Mouse (Mus musculus) layer of hippocampus, adult 2 months (tissue): ENCODE measurements around the gene Fbxl16. TPM values are rescaled to one million over a fixed set of nuclear protein-coding genes. Genes with fewer than 3 reads are reported as not detected.

Experiments used
- DNase-seq, 2 experiments: peaks; one replicate each; pipeline ENCODE4 v3.0.0; 2022; ENCODE audit warnings: low spot score in 2 of 2
- H3K27ac ChIP-seq: fragments of 200-600 bp; 2 replicates; pipeline ENCODE4 v1.8.1; 2022
- H3K4me3 ChIP-seq: fragments of 200-600 bp; 2 replicates; pipeline ENCODE4 v1.8.1; 2022; ENCODE audit warnings: mild to moderate bottlenecking
- CTCF ChIP-seq: fragments of 200-600 bp; conservative IDR thresholded peaks from 2 replicates; pipeline ENCODE4 v1.8.1; 2022; ENCODE audit warnings: antibody characterized with exemption, mild to moderate bottlenecking, moderate library complexity
- microRNA-seq, 2 experiments: library from miRNA; unstranded; fragments of <30 nt; microRNA quantifications; one replicate each; pipeline ENCODE4 v1.2.0; 2021
- total RNA-seq, 2 experiments: library from RNA; stranded (reverse); gene quantifications; 2 replicates each; pipeline ENCODE4 v1.2.3; 2021

The Fbxl16 gene
- total RNA-seq, 2 experiments from 2014 or later: 680 to 699 TPM

GRCm38 (mm10) chr17:25867836-25868600 lies 59.1 kb downstream of the Fbxl16 start:
- Histone ChIP-seq H3K27ac (peak overlapping the region; percentile 94), H3K4me3 (peak overlapping the region; percentile 70)
- DNase-seq: no peak
- no peak for TF ChIP-seq CTCF

- Histone ChIP-seq H3K27ac (peak within 1 kb of the TSS; percentile 94), H3K4me3 (peak within 1 kb of the TSS; percentile 70)
- peak; percentile 28 for TF ChIP-seq CTCF
- DNase-seq: peak; percentile 85 to 87
These were observed 59.8 kb downstream of the Fbxl16 start, which contains the start of gene Mcrip2 for GRCm38 (mm10) chr17:25868601-25869191. Gene Mcrip2, minus strand, starts transcription at chr17:25868764.

DNA sequence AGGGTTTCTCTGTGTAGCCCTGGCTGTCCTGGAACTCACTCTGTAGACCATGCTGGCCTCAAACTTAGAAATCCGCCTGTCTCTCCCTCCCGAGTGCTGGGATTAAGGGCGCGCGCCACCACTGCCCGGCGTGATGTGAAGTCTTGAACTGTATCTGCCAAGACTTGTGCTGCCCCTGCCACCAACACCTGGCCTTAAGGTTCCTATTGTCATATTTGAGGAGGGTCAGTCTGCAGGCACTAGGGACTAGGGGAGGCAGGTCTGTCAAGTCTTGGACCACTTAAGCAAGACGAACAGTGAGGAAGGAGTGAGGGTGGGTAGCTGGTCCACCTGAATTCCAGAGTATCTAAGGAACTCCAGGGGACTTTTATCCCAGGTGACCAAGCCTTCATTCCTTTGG lies 60.6 kb downstream of the Fbxl16 start:
- H3K4me3 ChIP-seq: no peak overlapping the region
- no peak overlapping the region for H3K27ac ChIP-seq
- no peak for TF ChIP-seq CTCF
- no peak for DNase-seq

DNA sequence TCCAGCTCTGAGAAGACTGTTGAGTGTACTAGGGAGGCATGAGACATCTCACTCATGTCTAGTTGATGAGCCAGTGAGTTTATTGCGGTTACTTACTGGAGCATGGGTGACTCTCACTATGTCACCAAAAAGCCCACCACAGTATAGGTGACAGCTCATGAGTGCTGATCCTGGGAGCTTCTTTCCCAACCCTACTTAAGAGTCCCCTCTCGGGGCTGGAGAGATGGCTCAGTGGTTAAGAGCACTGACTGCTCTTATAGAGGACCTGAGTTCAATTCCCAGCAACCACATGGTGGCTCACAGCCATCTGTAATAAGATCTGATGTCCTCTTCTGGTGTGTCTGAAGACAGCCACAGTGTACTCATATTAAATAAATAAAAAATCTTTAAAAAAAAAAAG lies 61.1 kb downstream of the Fbxl16 start:
- no peak for TF ChIP-seq CTCF

More for the DNA sequence above, 61.1 kb downstream of the Fbxl16 start:
- no peak for DNase-seq
- H3K27ac ChIP-seq: no peak overlapping the region
- H3K4me3 ChIP-seq: no peak overlapping the region

Small RNA genes lying within 50 kb of the gene (microRNA-seq; reads per million reads assigned to microRNA genes)
- gene Mir3082 (1.8 to 3.2 reads per million in 2 experiments), gene Mir6966 (1.9 to 3.1 reads per million in 2 experiments)

Other genes starting within 250 kb of the Fbxl16 start
- 10 to 100 TPM; 47.7 to 55.7 TPM for gene Sox8, start 238.4 kb upstream of the Fbxl16 start, total RNA-seq
- 10 to 100 TPM; 25.5 to 31.2 TPM for gene Lmf1, start 230.0 kb upstream of the Fbxl16 start, total RNA-seq
- gene Gng13, start 91.9 kb upstream of the Fbxl16 start, total RNA-seq: 100 to 1,000 TPM; 106 to 122 TPM
- 1 to 10 TPM; 1.2 to 1.8 TPM for gene Chtf18, start 81.7 kb upstream of the Fbxl16 start, total RNA-seq
- 10 to 100 TPM; 54.5 to 56.9 TPM for gene Rpusd1, start 81.4 kb upstream of the Fbxl16 start, total RNA-seq
- gene Mslnl, start 73.0 kb upstream of the Fbxl16 start, total RNA-seq: not detected
- gene Msln, start 54.7 kb upstream of the Fbxl16 start, total RNA-seq: under 1 TPM; 0.51 to 0.69 TPM
- 10 to 100 TPM; 37.4 to 39.8 TPM for gene Narfl, start 35.3 kb upstream of the Fbxl16 start, total RNA-seq
- 100 to 1,000 TPM; 116 to 117 TPM for gene Haghl, start 23.4 kb upstream of the Fbxl16 start, total RNA-seq
- gene Ccdc78, start 22.5 kb upstream of the Fbxl16 start, total RNA-seq: under 1 TPM; 0.49 to 0.51 TPM
- 10 to 100 TPM; 83.0 to 89.3 TPM for gene Fam173a, start 16.2 kb upstream of the Fbxl16 start, total RNA-seq
- 1 to 10 TPM; 1.4 to 1.9 TPM for gene AC134908.4, start 13.4 kb upstream of the Fbxl16 start, total RNA-seq
- 10 to 100 TPM; 76.9 to 80.3 TPM for gene Metrn, start 11.9 kb upstream of the Fbxl16 start, total RNA-seq
- gene Wdr24, start 14.5 kb downstream of the Fbxl16 start, total RNA-seq: 10 to 100 TPM; 27.9 to 28.9 TPM
- 10 to 100 TPM; 58.0 to 61.1 TPM for gene Jmjd8, start 19.8 kb downstream of the Fbxl16 start, total RNA-seq
- gene Stub1, start 24.3 kb downstream of the Fbxl16 start, total RNA-seq: 100 to 1,000 TPM; 164 to 175 TPM
- gene Rhbdl1, start 28.2 kb downstream of the Fbxl16 start, total RNA-seq: 10 to 100 TPM; 43.0 to 44.8 TPM
- gene Gm20683, start 32.7 kb downstream of the Fbxl16 start, total RNA-seq: 10 to 100 TPM; 30.0 to 33.9 TPM
- 100 to 1,000 TPM in 1 of 2 experiments, 10 to 100 TPM in 1; 95.9 to 107 TPM for gene Rhot2, start 35.8 kb downstream of the Fbxl16 start, total RNA-seq
- gene Wdr90, start 52.4 kb downstream of the Fbxl16 start, total RNA-seq: 10 to 100 TPM; 21.7 to 24.6 TPM
- gene Mcrip2, start 59.7 kb downstream of the Fbxl16 start, total RNA-seq: 10 to 100 TPM; 20.9 to 21.6 TPM
- gene Mettl26, start 66.0 kb downstream of the Fbxl16 start, total RNA-seq: 10 to 100 TPM; 39.0 to 39.9 TPM
- gene Wfikkn1, start 71.8 kb downstream of the Fbxl16 start, total RNA-seq: 1 to 10 TPM; 1.7 to 2.8 TPM
- 10 to 100 TPM; 50.1 to 51.1 TPM for gene Rab40c, start 110.6 kb downstream of the Fbxl16 start, total RNA-seq
- 100 to 1,000 TPM; 120 TPM for gene Pigq, start 135.9 kb downstream of the Fbxl16 start, total RNA-seq
- gene Nhlrc4, start 135.9 kb downstream of the Fbxl16 start, total RNA-seq: 1 to 10 TPM; 1.3 to 1.5 TPM
- gene A930017K11Rik, start 143.5 kb downstream of the Fbxl16 start, total RNA-seq: under 1 TPM; 0.41 to 0.64 TPM
- gene Capn15, start 176.7 kb downstream of the Fbxl16 start, total RNA-seq: 10 to 100 TPM; 53.6 to 58.8 TPM